22 mouse cellular contexts compared by ENCODE assay signal in the genomic region with DNA sequence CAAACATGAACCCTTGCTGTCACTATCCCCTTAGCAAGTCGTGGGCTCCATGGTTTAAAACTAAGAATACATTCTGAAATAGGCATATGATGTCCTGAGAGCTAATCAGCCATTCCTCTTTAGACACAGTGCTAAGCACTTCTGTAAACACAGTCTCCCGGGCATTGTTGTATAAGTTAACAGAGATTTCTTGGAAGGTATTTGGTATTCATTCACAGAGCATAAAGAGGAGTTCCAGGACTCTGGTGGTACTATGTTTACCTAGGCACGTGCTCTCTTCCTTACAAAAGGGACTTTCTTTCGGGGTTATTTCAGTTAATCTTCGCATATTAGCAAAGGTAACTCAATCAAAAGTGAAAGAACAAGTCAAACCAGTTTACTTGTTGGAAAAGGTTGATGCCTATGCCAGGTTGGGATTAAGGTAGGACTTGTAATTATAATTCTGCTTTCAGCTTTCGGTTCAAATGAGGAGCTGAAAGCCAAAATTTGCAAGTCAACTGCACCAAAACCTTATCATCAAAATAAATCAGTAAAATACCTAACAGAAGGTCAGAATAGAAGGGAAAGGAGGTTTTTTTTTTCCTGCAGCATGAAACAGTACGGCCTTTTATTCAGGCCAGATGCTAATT. TPM values are rescaled to one million over a fixed set of nuclear protein-coding genes. Genes with fewer than 3 reads are reported as not detected.
DNase-seq lines count a peak whose midpoint lies in the region; ATAC-seq lines count a peak whose summit lies in the region.
"Had no signal": no experiment of that assay in that cellular context is flagged by ENCODE, and none has a peak within 500 bp of the region (broad histone marks: within the 10 kb centered on the region; RNA-seq: fewer than 3 reads in every experiment).

No protein-coding gene starts in this region.

- H3K4me3 ChIP-seq in kidney, embryonic 16.5 days (ENCODE audit: low read length), result no peak overlapping the region
- no peak overlapping the region for H3K4me3 ChIP-seq in midbrain, embryonic 14.5 days (replicated peaks; ENCODE audit: low read depth, low read length)
- H3K4me3 ChIP-seq in midbrain, embryonic 15.5 days, result no peak overlapping the region
- H3K4me3 ChIP-seq: heart, embryonic 12.5 days; limb, embryonic 10.5 days; liver, embryonic 15.5 days; megakaryocyte, embryonic 14.5 days had no signal

- no peaks in the 10 kb centered on the region for H3K36me3 ChIP-seq in kidney, embryonic 16.5 days (ENCODE audit: insufficient read depth, low read length)
- no peaks in the 10 kb centered on the region for H3K36me3 ChIP-seq in midbrain, embryonic 14.5 days (ENCODE audit: control insufficient read depth, insufficient read depth, low read length)
- no peaks in the 10 kb centered on the region for H3K36me3 ChIP-seq in midbrain, embryonic 15.5 days (replicated peaks)
- H3K36me3 ChIP-seq: heart, embryonic 12.5 days; limb, embryonic 10.5 days; liver, embryonic 15.5 days had no signal

- no peak overlapping the region for H3K9ac ChIP-seq in kidney, embryonic 16.5 days (replicated peaks; ENCODE audit: low read length)
- no peak overlapping the region for H3K9ac ChIP-seq in midbrain, embryonic 14.5 days (replicated peaks; ENCODE audit: low read length)
- no peak overlapping the region for H3K9ac ChIP-seq in midbrain, embryonic 15.5 days
- H3K9ac ChIP-seq: forebrain, postnatal 0 days; heart, embryonic 12.5 days; liver, embryonic 15.5 days had no signal

- no peak overlapping the region for H3K27ac ChIP-seq in kidney, embryonic 16.5 days (ENCODE audit: low read length)
- no peak overlapping the region for H3K27ac ChIP-seq in midbrain, embryonic 14.5 days (replicated peaks; ENCODE audit: low read depth, low read length)
- no peak overlapping the region for H3K27ac ChIP-seq in midbrain, embryonic 15.5 days
- H3K27ac ChIP-seq: hindbrain, postnatal 0 days; limb, embryonic 10.5 days; liver, embryonic 15.5 days had no signal

- no peaks in the 10 kb centered on the region for H3K4me1 ChIP-seq in kidney, embryonic 16.5 days (ENCODE audit: insufficient read depth, low read length)
- H3K4me1 ChIP-seq in midbrain, embryonic 14.5 days (ENCODE audit: control insufficient read depth, insufficient read depth, low read length), result no peaks in the 10 kb centered on the region
- H3K4me1 ChIP-seq in midbrain, embryonic 15.5 days, result no peaks in the 10 kb centered on the region
- H3K4me1 ChIP-seq: liver, embryonic 15.5 days; megakaryocyte, embryonic 14.5 days had no signal

- H3K9me3 ChIP-seq in kidney, embryonic 16.5 days (ENCODE audit: low read length), result no peaks in the 10 kb centered on the region
- no peaks in the 10 kb centered on the region for H3K9me3 ChIP-seq in midbrain, embryonic 14.5 days (ENCODE audit: control insufficient read depth, low read length)
- H3K9me3 ChIP-seq in midbrain, embryonic 15.5 days, result no peaks in the 10 kb centered on the region
- H3K9me3 ChIP-seq: heart, embryonic 12.5 days; limb, embryonic 10.5 days; liver, embryonic 15.5 days; megakaryocyte, embryonic 14.5 days had no signal

- H3K4me2 ChIP-seq in kidney, embryonic 16.5 days (replicated peaks; ENCODE audit: low read depth, low read length), result no peak overlapping the region
- no peak overlapping the region for H3K4me2 ChIP-seq in midbrain, embryonic 14.5 days (ENCODE audit: low read length)
- H3K4me2 ChIP-seq in midbrain, embryonic 15.5 days, result no peak overlapping the region
- H3K4me2 ChIP-seq: heart, embryonic 12.5 days; liver, embryonic 15.5 days had no signal

- 63% methylated on average over 7 of the region's 7 CpGs for WGBS in kidney, embryonic 16.5 days
- 35% methylated on average over 7 of the region's 7 CpGs for WGBS in midbrain, embryonic 14.5 days
- WGBS in midbrain, embryonic 15.5 days, result 42% methylated on average over 7 of the region's 7 CpGs

- no peaks in the 10 kb centered on the region for H3K27me3 ChIP-seq in kidney, embryonic 16.5 days (ENCODE audit: insufficient read depth, low read length)
- no peaks in the 10 kb centered on the region for H3K27me3 ChIP-seq in midbrain, embryonic 14.5 days (ENCODE audit: control insufficient read depth, insufficient read depth, low read length)
- no peaks in the 10 kb centered on the region for H3K27me3 ChIP-seq in midbrain, embryonic 15.5 days (replicated peaks)
- H3K27me3 ChIP-seq: heart, embryonic 12.5 days; liver, embryonic 15.5 days; megakaryocyte, embryonic 14.5 days had no signal

- no peak for DNase-seq in kidney, postnatal 14 days
- DNase-seq in midbrain, embryonic 14.5 days, result peak; percentile 9
- DNase-seq in gonadal fat pad, adult 2 months (ENCODE audit: low read depth), result peak; percentile 74
- no peak for DNase-seq in right cerebral cortex, postnatal 4 days
- DNase-seq in layer of hippocampus, postnatal 10 days (ENCODE audit: low spot score in 2 of 2), result no peak
- DNase-seq: adrenal gland, adult 8-10 months; cerebellum, adult 18-20 months; cerebellum, postnatal 14 days; forebrain, postnatal 0 days; gastrocnemius, postnatal 14 days; heart, adult 18-20 months; heart, postnatal 10 days; liver; right cerebral cortex, postnatal 25 days had no signal

- ATAC-seq in kidney, embryonic 16.5 days (ENCODE audit: low FRiP score, low TSS enrichment), result 0 out of 2 replicates have a peak, but pooled peaks have one; percentile 19
- ATAC-seq in midbrain, embryonic 14.5 days (ENCODE audit: low FRiP score, low TSS enrichment), result no peak; the same call in 1 of the 2 replicates
- ATAC-seq in midbrain, embryonic 15.5 days (replicated peaks), result no peak
- ATAC-seq: activated CD4-positive, CD25-positive, alpha-beta regulatory T cell, adult 4 months; forebrain, postnatal 0 days; hindbrain, postnatal 0 days had no signal

RNA-seq across cellular contexts. Expression of a gene that starts 36.1 kb away (rescaled TPM):
- 3.5 TPM in 2 replicates for polyA plus RNA-seq in kidney, embryonic 16.5 days (2015; fragmentation: Nextera tagmentation; extraction: Ambion mirVana)
- polyA plus RNA-seq in midbrain, embryonic 14.5 days (2014; fragmentation: Nextera tagmentation; extraction: Ambion mirVana), result 0.42 and 0.50 TPM in 2 replicates
- polyA plus RNA-seq in midbrain, embryonic 15.5 days (2015; fragmentation: Nextera tagmentation; extraction: Ambion mirVana), result 0.41 and 0.72 TPM in 2 replicates
- 23.1 and 30.6 TPM in 2 replicates for polyA plus RNA-seq in gonadal fat pad, adult 2 months (2012; rRNA removed)
- 1 to 10 TPM; 5.1 to 6.1 TPM for total RNA-seq in layer of hippocampus, postnatal 10 days (2021)
- polyA plus RNA-seq: activated CD4-positive, CD25-positive, alpha-beta regulatory T cell, adult 4 months had no signal

Comparison
In these comparisons a context has a peak if more than half of its experiments do, and no peak if none do; other contexts are left out.
1. DNase-seq: peak in midbrain, embryonic 14.5 days (single experiment) and gonadal fat pad, adult 2 months (single experiment); none in kidney, postnatal 14 days (single experiment), right cerebral cortex, postnatal 4 days (single experiment) and layer of hippocampus, postnatal 10 days (0 of 2).